Mouse (Mus musculus) C2C12 (cell line): ENCODE data around the gene Gstz1. TPM values are rescaled to one million over a fixed set of nuclear protein-coding genes. Genes with fewer than 3 reads are reported as not detected.

Experiments
- H3K27me3 ChIP-seq: one replicate; pipeline ENCODE4 v1.6.1; 2011; ENCODE audit not compliant: control insufficient read depth, insufficient read depth, insufficient read length
- H3K36me3 ChIP-seq: one replicate; pipeline ENCODE4 v1.6.1; 2011; ENCODE audit not compliant: control insufficient read depth, insufficient read depth
- H3K4me3 ChIP-seq: one replicate; pipeline ENCODE4 v1.5.1; 2011; ENCODE audit warnings: mild to moderate bottlenecking, control low read depth; ENCODE audit not compliant: poor library complexity, insufficient read depth, severe bottlenecking
- H3K79me2 ChIP-seq: one replicate; pipeline ENCODE4 v1.6.1; 2011; ENCODE audit not compliant: control insufficient read depth, insufficient read depth
- H3K79me3 ChIP-seq: one replicate; pipeline ENCODE4 v1.6.1; 2011; ENCODE audit warnings: low read depth, control low read depth
- H3ac ChIP-seq: one replicate; pipeline ENCODE3; 2011; ENCODE audit warnings: low read depth; ENCODE audit not compliant: control insufficient read depth, insufficient read length
- CEBPB ChIP-seq: IDR thresholded peaks from one replicate; pipeline ENCODE4 v1.6.1; 2011; ENCODE audit warnings: low read depth, mild to moderate bottlenecking, control low read depth, moderate library complexity
- CTCF ChIP-seq: IDR thresholded peaks from one replicate; pipeline ENCODE4 v1.5.1; 2011; ENCODE audit not compliant: control insufficient read depth, insufficient read depth, insufficient read length
- FOSL1 ChIP-seq: IDR thresholded peaks from one replicate; pipeline ENCODE4 v1.8.0; 2011; ENCODE audit warnings: mild to moderate bottlenecking, low read length; ENCODE audit not compliant: poor library complexity, insufficient read depth, severe bottlenecking
- MAX ChIP-seq: IDR thresholded peaks from one replicate; pipeline ENCODE4 v1.6.1; 2011; ENCODE audit warnings: mild to moderate bottlenecking, control low read depth
- MYOD1 ChIP-seq: IDR thresholded peaks from one replicate; pipeline ENCODE4 v1.6.1; 2011; ENCODE audit warnings: low read depth; ENCODE audit not compliant: control insufficient read depth, insufficient read length
- MYOG ChIP-seq: IDR thresholded peaks from one replicate; pipeline ENCODE4 v1.6.1; 2011; ENCODE audit not compliant: control insufficient read depth, insufficient read length; ENCODE audit errors: extremely low read depth
- USF1 ChIP-seq: IDR thresholded peaks from one replicate; pipeline ENCODE4 v1.6.1; 2011; ENCODE audit warnings: low read depth, mild to moderate bottlenecking, control low read depth, moderate library complexity
- polyA plus RNA-seq: library from polyadenylated mRNA; unstranded; fragments of >200 nt; fragmentation: generic; extraction: Trizol; gene quantifications from one replicate; pipeline ENCODE4 v1.2.1, GENCODE M21; 2012; ENCODE audit warnings: missing spikeins

Gene Gstz1
- polyA plus RNA-seq, 1 experiment = 28.4 TPM

GRCm38 (mm10) chr12:87132210-87132609 is 14.8 kb upstream of the Gstz1 start:
- H3K4me3 ChIP-seq = no peak overlapping the region
- H3K36me3 ChIP-seq = peaks cover 34% of the 10 kb centered on the region
- no peaks in the 10 kb centered on the region for H3K79me3 ChIP-seq
- H3ac ChIP-seq = no peak overlapping the region
- no peaks in the 10 kb centered on the region for H3K79me2 ChIP-seq
- H3K27me3 ChIP-seq = no peaks in the 10 kb centered on the region
- no peak for TF ChIP-seq CTCF
- no peak for TF ChIP-seq USF1
- no peak for TF ChIP-seq MYOG
- no peak for TF ChIP-seq CEBPB
- TF ChIP-seq FOSL1 = no peak
- no peak for TF ChIP-seq MYOD1
- no peak for TF ChIP-seq MAX

DNA sequence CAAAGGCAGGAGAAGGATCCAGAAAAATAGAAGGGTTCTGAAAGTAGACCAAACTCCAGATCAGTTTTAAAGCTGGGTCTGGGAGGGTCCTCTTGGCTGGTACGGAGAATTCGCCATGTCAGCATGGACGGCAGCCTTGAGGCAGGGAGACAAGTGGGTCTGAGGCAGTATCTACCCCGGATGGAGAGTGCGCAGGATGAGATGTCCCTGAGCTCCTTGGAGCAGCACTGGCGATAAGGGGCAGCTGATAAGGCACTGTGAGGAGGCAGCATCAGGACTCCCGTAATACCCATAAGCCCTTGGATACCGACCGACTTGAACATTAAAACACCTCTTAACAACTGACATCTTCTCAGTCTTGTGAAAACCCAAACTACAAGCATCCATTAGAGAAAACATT is 14.2 kb upstream of the Gstz1 start:
- Histone ChIP-seq H3ac (no peak overlapping the region), H3K79me2 (no peaks in the 10 kb centered on the region), H3K4me3 (no peak overlapping the region), H3K79me3 (no peaks in the 10 kb centered on the region), H3K36me3 (peaks cover 36% of the 10 kb centered on the region), H3K27me3 (no peaks in the 10 kb centered on the region)
- TF ChIP-seq MYOD1 = no peak
- no peak for TF ChIP-seq CTCF

GRCm38 (mm10) chr12:87137439-87138341 is 9.3 kb upstream of the Gstz1 start:
- peaks cover 26% of the 10 kb centered on the region for H3K36me3 ChIP-seq
- H3K79me3 ChIP-seq = no peaks in the 10 kb centered on the region
- H3ac ChIP-seq = no peak overlapping the region
- TF ChIP-seq MYOG = no peak
- no peak for TF ChIP-seq MYOD1
- H3K79me2 ChIP-seq = no peaks in the 10 kb centered on the region
- H3K4me3 ChIP-seq = no peak overlapping the region
- no peaks in the 10 kb centered on the region for H3K27me3 ChIP-seq

- Histone ChIP-seq H3K27me3 (no peaks in the 10 kb centered on the region), H3K36me3 (peaks cover 26% of the 10 kb centered on the region), H3ac (no peak overlapping the region), H3K4me3 (no peak overlapping the region), H3K79me3 (no peaks in the 10 kb centered on the region), H3K79me2 (peaks cover 1% of the 10 kb centered on the region)
- TF ChIP-seq MYOD1 = no peak
- TF ChIP-seq FOSL1 = no peak
- TF ChIP-seq MAX = no peak
- no peak for TF ChIP-seq CEBPB
- TF ChIP-seq USF1 = no peak
- TF ChIP-seq MYOG = no peak
- TF ChIP-seq CTCF = no peak
These were observed 8.6 kb upstream of the Gstz1 start for GRCm38 (mm10) chr12:87138342-87138701.

- no peak overlapping the region for H3K4me3 ChIP-seq
- peaks cover 26% of the 10 kb centered on the region for H3K36me3 ChIP-seq
- no peak overlapping the region for H3ac ChIP-seq
- peaks cover under 1% of the 10 kb centered on the region for H3K79me3 ChIP-seq
- peaks cover 3% of the 10 kb centered on the region for H3K79me2 ChIP-seq
- H3K27me3 ChIP-seq = no peaks in the 10 kb centered on the region
- TF ChIP-seq FOSL1 = no peak
- TF ChIP-seq MYOD1 = no peak
- no peak for TF ChIP-seq MYOG
- no peak for TF ChIP-seq USF1
- no peak for TF ChIP-seq MAX
- TF ChIP-seq CEBPB = no peak
- TF ChIP-seq CTCF = no peak
These were observed 8.2 kb upstream of the Gstz1 start for GRCm38 (mm10) chr12:87138768-87139167.

DNA sequence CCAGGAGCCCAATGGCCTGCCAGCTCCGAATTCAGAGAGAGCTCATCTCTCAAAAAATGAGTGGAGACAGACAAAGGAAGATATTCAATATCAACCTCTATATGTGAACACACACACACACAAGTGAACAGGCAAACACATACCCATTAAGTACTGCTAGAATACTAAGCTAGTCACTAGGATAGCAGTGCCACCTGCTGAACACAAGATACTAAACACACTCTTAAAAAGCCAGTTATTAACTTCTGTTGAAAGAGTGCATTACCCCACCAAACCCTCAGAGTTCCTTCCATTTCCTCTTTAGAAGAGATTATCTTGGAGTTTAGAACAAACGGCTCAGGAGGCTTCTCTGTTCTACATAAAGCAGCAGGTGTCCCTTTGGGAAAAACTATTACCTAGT is 4.8 kb upstream of the Gstz1 start:
- no peaks in the 10 kb centered on the region for H3K27me3 ChIP-seq
- no peak overlapping the region for H3ac ChIP-seq
- H3K36me3 ChIP-seq = peaks cover 10% of the 10 kb centered on the region
- H3K79me3 ChIP-seq = peaks cover 13% of the 10 kb centered on the region
- H3K4me3 ChIP-seq = no peak overlapping the region
- H3K79me2 ChIP-seq = peaks cover 23% of the 10 kb centered on the region
- TF ChIP-seq MAX (no peak), MYOD1 (no peak), FOSL1 (no peak), CEBPB (no peak), MYOG (no peak), USF1 (no peak), CTCF (no peak)
